Mouse (Mus musculus): ENCODE data around the gene Fbxl7. TPM values are rescaled to one million over a fixed set of nuclear protein-coding genes. Genes with fewer than 3 reads are reported as not detected.

Gene Fbxl7
- polyA plus RNA-seq, 1 experiment from 2014 or later = 8.5 TPM

DNA sequence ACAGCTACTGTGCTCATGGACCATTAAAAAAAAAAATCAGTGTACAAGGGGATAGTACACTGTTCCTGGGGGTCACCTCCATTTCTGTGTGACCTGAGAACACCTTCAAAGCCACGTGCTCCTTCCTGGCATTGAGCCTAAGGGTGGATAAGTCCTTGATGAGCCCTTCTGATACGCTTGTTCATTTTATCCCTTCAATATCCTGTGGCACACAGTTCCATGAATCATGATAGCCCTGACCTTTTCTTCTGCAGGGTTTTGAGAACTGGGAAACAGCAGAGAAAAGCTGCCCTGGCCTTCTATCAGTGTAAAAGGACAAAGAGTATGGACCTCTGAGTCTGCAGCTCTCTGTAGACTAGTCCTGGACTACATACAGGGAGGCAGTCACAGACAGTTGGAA, 99.4 kb downstream of the Fbxl7 start:
- WGBS = 72% methylated on average over 2 of the region's 2 CpGs
- H3K27me3 ChIP-seq (ENCODE audit: control insufficient read depth, insufficient read depth, low read length) = no peaks in the 10 kb centered on the region
- no peak overlapping the region for H3K4me2 ChIP-seq (ENCODE audit: low read depth, low read length)
- no peak overlapping the region for H3K9ac ChIP-seq (ENCODE audit: low read length)
- no peaks in the 10 kb centered on the region for H3K9me3 ChIP-seq (replicated peaks; ENCODE audit: control insufficient read depth, low read length)
- H3K36me3 ChIP-seq (ENCODE audit: control insufficient read depth, insufficient read depth) = no peaks in the 10 kb centered on the region
- H3K27ac ChIP-seq (ENCODE audit: low read length) = no peak overlapping the region
- H3K4me3 ChIP-seq (ENCODE audit: low read length) = no peak overlapping the region
- no peak for ATAC-seq (replicated peaks; ENCODE audit: extremely low read depth, insufficient read depth, low FRiP score)
- H3K4me1 ChIP-seq (ENCODE audit: control insufficient read depth, insufficient read depth, low read length) = 0 out of 2 replicates have a peak, but pooled peaks cover 2% of the 10 kb centered on the region

DNA sequence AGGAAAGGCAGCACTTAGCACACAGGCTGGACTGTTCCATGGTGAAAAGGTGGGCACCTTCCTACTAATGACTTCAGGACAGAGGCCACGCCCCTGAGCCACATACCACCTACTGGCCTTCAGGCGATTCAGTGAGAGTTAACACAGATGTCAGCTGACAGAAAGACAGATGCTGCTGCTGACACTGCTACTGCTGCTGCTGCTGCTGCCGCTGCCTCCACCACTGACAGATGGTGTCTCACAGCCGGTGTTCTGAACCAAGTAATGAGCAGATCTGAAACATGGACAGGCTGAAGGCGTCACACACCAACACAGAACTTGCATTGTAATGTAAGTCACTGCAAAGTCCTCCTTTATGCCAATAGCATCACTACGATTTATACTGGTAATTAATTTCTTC, 99.9 kb downstream of the Fbxl7 start:
- no peaks in the 10 kb centered on the region for H3K36me3 ChIP-seq (ENCODE audit: control insufficient read depth, insufficient read depth)
- 44% methylated on average over 6 of the region's 6 CpGs for WGBS
- H3K4me1 ChIP-seq (ENCODE audit: control insufficient read depth, insufficient read depth, low read length) = 0 out of 2 replicates have a peak, but pooled peaks cover 2% of the 10 kb centered on the region
- H3K4me3 ChIP-seq (ENCODE audit: low read length) = no peak overlapping the region
- no peak overlapping the region for H3K4me2 ChIP-seq (ENCODE audit: low read depth, low read length)
- H3K9me3 ChIP-seq (replicated peaks; ENCODE audit: control insufficient read depth, low read length) = no peaks in the 10 kb centered on the region
- H3K9ac ChIP-seq (ENCODE audit: low read length) = no peak overlapping the region
- no peak for ATAC-seq (replicated peaks; ENCODE audit: extremely low read depth, insufficient read depth, low FRiP score)
- H3K27me3 ChIP-seq (ENCODE audit: control insufficient read depth, insufficient read depth, low read length) = no peaks in the 10 kb centered on the region
- H3K27ac ChIP-seq (ENCODE audit: low read length) = no peak overlapping the region

DNA sequence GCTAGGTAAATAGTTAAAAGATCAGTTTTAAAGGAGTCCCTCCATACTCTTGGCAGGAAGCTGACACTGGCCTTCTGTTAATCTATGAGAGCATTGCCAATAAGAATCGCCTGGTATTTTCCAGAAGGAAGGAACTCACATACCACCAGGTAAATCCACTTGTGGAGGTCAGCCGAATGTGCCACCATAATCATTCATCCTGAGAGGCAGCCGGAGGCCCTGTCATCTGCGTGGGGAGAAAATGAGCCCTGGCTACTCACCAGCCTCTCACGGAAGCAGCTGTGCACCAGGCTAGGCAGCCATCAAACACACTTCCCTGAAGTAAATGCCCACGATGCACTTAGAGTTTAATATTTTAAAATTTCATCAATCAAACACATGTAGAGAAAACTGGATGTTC, 108.2 kb downstream of the Fbxl7 start:
- Histone ChIP-seq H3K4me1 (ENCODE audit: control insufficient read depth, insufficient read depth, low read length) (no peaks in the 10 kb centered on the region), H3K4me2 (ENCODE audit: low read depth, low read length) (no peak overlapping the region), H3K9ac (ENCODE audit: low read length) (no peak overlapping the region), H3K27ac (ENCODE audit: low read length) (no peak overlapping the region), H3K9me3 (replicated peaks; ENCODE audit: control insufficient read depth, low read length) (no peaks in the 10 kb centered on the region), H3K4me3 (ENCODE audit: low read length) (no peak overlapping the region), H3K36me3 (ENCODE audit: control insufficient read depth, insufficient read depth) (no peaks in the 10 kb centered on the region), H3K27me3 (ENCODE audit: control insufficient read depth, insufficient read depth, low read length) (no peaks in the 10 kb centered on the region)
- WGBS = 68% methylated on average over 6 of the region's 6 CpGs
- ATAC-seq (replicated peaks; ENCODE audit: extremely low read depth, insufficient read depth, low FRiP score) = no peak

DNA sequence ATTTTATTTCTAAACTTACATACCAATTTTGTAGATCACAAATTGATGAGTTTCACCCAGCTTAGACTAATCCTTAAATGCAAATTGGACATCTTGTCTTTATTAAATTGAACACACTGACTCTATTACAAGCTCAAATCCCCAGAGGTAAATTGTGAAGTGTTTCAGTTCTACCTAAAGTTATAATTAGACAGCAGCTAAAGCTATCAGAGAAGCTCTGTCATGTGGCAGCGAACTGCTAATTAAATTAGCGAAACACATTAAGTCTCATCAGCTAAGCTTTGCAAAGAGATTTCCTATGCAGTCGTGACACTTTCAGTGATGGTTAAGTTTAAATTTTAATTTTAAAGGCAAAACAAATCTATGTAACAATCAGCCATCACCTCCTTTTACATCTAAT, 114.8 kb downstream of the Fbxl7 start:
- no peak for ATAC-seq (replicated peaks; ENCODE audit: extremely low read depth, insufficient read depth, low FRiP score)
- whole genome bisulfite sequencing = 85% methylated on average over 3 of the region's 3 CpGs
- Histone ChIP-seq H3K9me3 (replicated peaks; ENCODE audit: control insufficient read depth, low read length) (no peaks in the 10 kb centered on the region), H3K4me2 (ENCODE audit: low read depth, low read length) (no peak overlapping the region), H3K36me3 (ENCODE audit: control insufficient read depth, insufficient read depth) (no peaks in the 10 kb centered on the region), H3K27ac (ENCODE audit: low read length) (no peak overlapping the region), H3K9ac (ENCODE audit: low read length) (no peak overlapping the region), H3K4me1 (ENCODE audit: control insufficient read depth, insufficient read depth, low read length) (peaks cover 2% of the 10 kb centered on the region; the same call in 1 of the 2 replicates), H3K27me3 (ENCODE audit: control insufficient read depth, insufficient read depth, low read length) (no peaks in the 10 kb centered on the region), H3K4me3 (ENCODE audit: low read length) (no peak overlapping the region)

DNA sequence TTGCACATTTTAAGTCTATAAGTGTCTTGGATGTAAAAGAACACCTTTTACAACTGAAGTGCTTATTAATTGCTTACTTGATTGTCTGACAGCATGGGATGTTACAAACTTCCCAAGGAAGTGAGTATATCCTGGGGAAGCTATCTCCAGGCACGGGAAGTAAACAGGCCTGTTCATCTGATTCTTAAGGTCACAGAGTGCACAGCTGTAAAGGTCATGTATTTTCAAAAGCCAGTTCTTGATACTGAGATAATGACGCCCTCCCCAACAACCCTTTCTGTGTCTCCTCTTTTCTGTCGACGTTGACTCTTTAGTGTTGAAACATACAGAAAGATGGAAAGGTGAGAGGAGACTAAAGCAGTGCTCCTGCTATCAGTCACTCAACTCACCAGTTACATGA, 116.3 kb downstream of the Fbxl7 start:
- 30% methylated on average over 4 of the region's 4 CpGs for WGBS
- ATAC-seq (replicated peaks; ENCODE audit: extremely low read depth, insufficient read depth, low FRiP score) = no peak
- Histone ChIP-seq H3K27me3 (ENCODE audit: control insufficient read depth, insufficient read depth, low read length) (no peaks in the 10 kb centered on the region), H3K4me3 (ENCODE audit: low read length) (no peak overlapping the region), H3K9me3 (replicated peaks; ENCODE audit: control insufficient read depth, low read length) (no peaks in the 10 kb centered on the region), H3K27ac (ENCODE audit: low read length) (no peak overlapping the region), H3K4me2 (ENCODE audit: low read depth, low read length) (no peak overlapping the region), H3K4me1 (ENCODE audit: control insufficient read depth, insufficient read depth, low read length) (peaks cover 2% of the 10 kb centered on the region; the same call in 1 of the 2 replicates), H3K9ac (ENCODE audit: low read length) (no peak overlapping the region), H3K36me3 (ENCODE audit: control insufficient read depth, insufficient read depth) (no peaks in the 10 kb centered on the region)

DNA sequence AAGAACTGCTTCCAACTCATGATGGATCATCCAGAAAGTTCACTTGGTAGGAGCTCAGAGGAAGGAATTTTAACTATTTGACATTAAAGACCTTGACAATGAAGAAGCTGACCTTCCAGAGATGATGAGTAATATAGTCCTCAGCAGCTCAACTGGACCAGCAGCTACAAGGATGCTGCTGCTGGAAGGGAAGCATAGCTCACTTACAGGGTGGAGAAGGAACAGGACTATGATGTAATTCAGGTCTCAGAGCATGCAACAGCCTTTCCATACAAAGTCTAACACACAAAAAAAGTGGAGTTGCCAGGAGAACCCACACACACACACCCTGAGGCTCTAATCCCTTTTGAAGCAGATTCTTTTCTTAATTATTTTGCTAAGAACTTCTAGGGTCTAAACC, 119.7 kb downstream of the Fbxl7 start:
- Histone ChIP-seq H3K9ac (ENCODE audit: low read length) (no peak overlapping the region), H3K27ac (ENCODE audit: low read length) (no peak overlapping the region), H3K36me3 (ENCODE audit: control insufficient read depth, insufficient read depth) (no peaks in the 10 kb centered on the region), H3K27me3 (ENCODE audit: control insufficient read depth, insufficient read depth, low read length) (no peaks in the 10 kb centered on the region), H3K4me1 (ENCODE audit: control insufficient read depth, insufficient read depth, low read length) (peaks cover 2% of the 10 kb centered on the region; the same call in 1 of the 2 replicates), H3K4me2 (ENCODE audit: low read depth, low read length) (no peak overlapping the region), H3K9me3 (replicated peaks; ENCODE audit: control insufficient read depth, low read length) (no peaks in the 10 kb centered on the region), H3K4me3 (ENCODE audit: low read length) (no peak overlapping the region)
- no peak for ATAC-seq (replicated peaks; ENCODE audit: extremely low read depth, insufficient read depth, low FRiP score)

DNA sequence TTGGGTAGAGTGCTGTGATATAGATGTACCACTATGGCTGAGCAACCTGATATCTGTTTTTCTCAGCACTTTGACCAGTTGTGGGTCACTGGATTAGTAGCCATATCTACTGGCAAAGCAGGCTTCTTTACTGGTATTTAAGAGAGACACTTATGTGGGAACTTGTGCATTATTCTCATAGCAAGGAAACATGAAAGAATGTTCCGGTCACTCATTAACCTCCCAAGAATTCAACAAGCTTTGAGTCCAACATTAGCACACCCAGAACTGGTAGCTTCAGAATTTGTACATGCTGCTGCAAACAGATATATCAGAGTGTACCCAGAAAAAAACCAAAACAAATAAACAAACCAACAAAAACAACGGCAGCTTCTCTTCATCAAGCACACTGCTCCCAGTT, 120.5 kb downstream of the Fbxl7 start:
- Histone ChIP-seq H3K36me3 (ENCODE audit: control insufficient read depth, insufficient read depth) (no peaks in the 10 kb centered on the region), H3K9ac (ENCODE audit: low read length) (no peak overlapping the region), H3K4me3 (ENCODE audit: low read length) (no peak overlapping the region), H3K27ac (ENCODE audit: low read length) (no peak overlapping the region), H3K4me2 (ENCODE audit: low read depth, low read length) (no peak overlapping the region), H3K4me1 (ENCODE audit: control insufficient read depth, insufficient read depth, low read length) (peaks cover 2% of the 10 kb centered on the region; the same call in 1 of the 2 replicates), H3K27me3 (ENCODE audit: control insufficient read depth, insufficient read depth, low read length) (no peaks in the 10 kb centered on the region), H3K9me3 (replicated peaks; ENCODE audit: control insufficient read depth, low read length) (no peaks in the 10 kb centered on the region)
- ATAC-seq (replicated peaks; ENCODE audit: extremely low read depth, insufficient read depth, low FRiP score) = no peak
- 96% methylated on average over 2 of the region's 2 CpGs for WGBS

DNA sequence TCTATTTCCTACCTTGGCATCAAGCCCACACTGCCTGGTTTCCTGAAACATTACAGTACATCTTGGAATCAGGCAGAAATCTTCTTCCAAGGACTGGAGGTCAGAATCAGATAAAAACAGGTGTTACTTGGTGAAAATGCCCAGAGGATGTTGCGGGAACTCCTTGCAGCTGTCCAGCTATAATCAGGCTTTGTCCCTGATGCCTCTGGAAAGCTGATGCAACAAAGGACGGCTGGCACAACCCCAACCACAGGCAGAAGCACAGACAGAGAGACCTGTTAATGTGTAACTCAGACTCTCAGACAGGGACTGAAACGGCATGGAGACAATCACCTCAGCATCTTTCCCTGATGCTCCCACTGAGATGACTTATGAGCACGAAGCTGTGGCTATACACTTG, 133.7 kb downstream of the Fbxl7 start:
- Histone ChIP-seq H3K4me3 (ENCODE audit: low read length) (no peak overlapping the region), H3K27ac (ENCODE audit: low read length) (no peak overlapping the region), H3K9ac (ENCODE audit: low read length) (no peak overlapping the region), H3K27me3 (ENCODE audit: control insufficient read depth, insufficient read depth, low read length) (no peaks in the 10 kb centered on the region), H3K4me1 (ENCODE audit: control insufficient read depth, insufficient read depth, low read length) (no peaks in the 10 kb centered on the region), H3K9me3 (replicated peaks; ENCODE audit: control insufficient read depth, low read length) (no peaks in the 10 kb centered on the region), H3K36me3 (ENCODE audit: control insufficient read depth, insufficient read depth) (no peaks in the 10 kb centered on the region), H3K4me2 (ENCODE audit: low read depth, low read length) (no peak overlapping the region)
- 54% methylated on average over 4 of the region's 4 CpGs for WGBS
- no peak for ATAC-seq (replicated peaks; ENCODE audit: extremely low read depth, insufficient read depth, low FRiP score)

DNA sequence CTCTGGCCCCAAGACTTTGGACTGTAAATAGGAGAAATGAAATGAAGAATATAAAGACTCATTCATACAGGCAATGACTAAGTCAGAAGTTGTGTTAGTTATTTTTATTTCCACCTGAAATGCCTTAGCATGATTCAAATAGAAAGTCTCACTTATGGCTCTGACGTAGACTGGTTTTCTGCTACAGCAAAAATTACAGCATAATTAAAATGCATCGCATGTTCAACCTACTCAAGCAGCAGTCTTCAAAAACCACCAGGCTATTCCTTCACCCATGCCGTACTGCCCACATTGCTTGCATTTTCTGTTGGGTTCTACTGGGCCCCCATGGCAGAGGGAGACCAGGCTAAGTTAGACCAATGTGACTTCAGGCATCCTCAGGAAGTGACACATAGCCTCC, 146.9 kb downstream of the Fbxl7 start:
- Histone ChIP-seq H3K36me3 (ENCODE audit: control insufficient read depth, insufficient read depth) (no peaks in the 10 kb centered on the region), H3K9ac (ENCODE audit: low read length) (no peak overlapping the region), H3K4me1 (ENCODE audit: control insufficient read depth, insufficient read depth, low read length) (no peaks in the 10 kb centered on the region)

DNA sequence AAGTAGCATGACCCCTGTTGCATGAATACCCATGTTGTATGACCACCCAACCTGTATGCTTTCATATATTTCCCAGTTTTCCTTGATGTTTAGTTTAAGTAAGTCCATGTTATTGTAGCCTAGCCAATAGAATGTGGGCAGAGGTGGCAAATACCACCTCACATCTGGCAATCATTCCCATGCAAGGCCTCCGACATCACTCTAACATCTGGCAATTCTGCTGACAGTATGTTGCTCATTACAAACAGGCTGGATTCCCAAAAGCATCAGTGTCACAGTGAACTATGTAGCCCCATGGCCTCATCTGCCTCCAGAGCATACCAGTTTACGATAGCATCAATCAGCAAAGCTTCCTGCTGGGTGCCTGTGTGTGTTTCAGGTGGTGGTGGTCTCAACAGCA, 163.0 kb downstream of the Fbxl7 start:
- H3K4me2 ChIP-seq (ENCODE audit: low read depth, low read length) = no peak overlapping the region
- H3K36me3 ChIP-seq (ENCODE audit: control insufficient read depth, insufficient read depth) = no peaks in the 10 kb centered on the region
- H3K9ac ChIP-seq (ENCODE audit: low read length) = no peak overlapping the region
- H3K27ac ChIP-seq (ENCODE audit: low read length) = no peak overlapping the region
- ATAC-seq (replicated peaks; ENCODE audit: extremely low read depth, insufficient read depth, low FRiP score) = no peak
- 80% methylated on average over 2 of the region's 2 CpGs for WGBS
- no peaks in the 10 kb centered on the region for H3K9me3 ChIP-seq (replicated peaks; ENCODE audit: control insufficient read depth, low read length)
- H3K4me3 ChIP-seq (ENCODE audit: low read length) = no peak overlapping the region
- no peaks in the 10 kb centered on the region for H3K27me3 ChIP-seq (ENCODE audit: control insufficient read depth, insufficient read depth, low read length)
- H3K4me1 ChIP-seq (ENCODE audit: control insufficient read depth, insufficient read depth, low read length) = peaks cover 4% of the 10 kb centered on the region; the same call in 1 of the 2 replicates

More for the DNA sequence above, 146.9 kb downstream of the Fbxl7 start:
- Histone ChIP-seq H3K27ac (ENCODE audit: low read length) (no peak overlapping the region), H3K4me3 (ENCODE audit: low read length) (no peak overlapping the region), H3K27me3 (ENCODE audit: control insufficient read depth, insufficient read depth, low read length) (no peaks in the 10 kb centered on the region), H3K4me2 (ENCODE audit: low read depth, low read length) (no peak overlapping the region), H3K9me3 (replicated peaks; ENCODE audit: control insufficient read depth, low read length) (no peaks in the 10 kb centered on the region)
- no peak for ATAC-seq (replicated peaks; ENCODE audit: extremely low read depth, insufficient read depth, low FRiP score)
- 92% methylated on average over 3 of the region's 3 CpGs for WGBS

Measured in heart, embryonic 16.5 days (tissue).